Mouse (Mus musculus) CH12.LX (cell line): ENCODE measurements around the gene Yipf1. TPM values are rescaled to one million over a fixed set of nuclear protein-coding genes. Genes with fewer than 3 reads are reported as not detected.

Experiments used
- DNase-seq: peaks from one replicate; pipeline ENCODE4 v3.0.0-alpha.2; 2013; ENCODE audit errors: extremely low read depth
- H3K27ac ChIP-seq: 2 replicates; pipeline ENCODE4 v1.5.1; 2012; ENCODE audit warnings: low read depth, mild to moderate bottlenecking, control low read depth, moderate library complexity; ENCODE audit not compliant: insufficient read depth
- H3K27me3 ChIP-seq: replicated peaks from 2 replicates; pipeline ENCODE3; 2012; ENCODE audit warnings: inconsistent platforms
- H3K36me3 ChIP-seq, 2 experiments: replicated peaks in 1 of 2; 2 replicates each; pipeline versions ENCODE3 to v1.6.1; 2012; ENCODE audit warnings: inconsistent platforms in 1 of 2, low read length in 1 of 2, mild to moderate bottlenecking in 1 of 2, mixed read lengths in 1 of 2, moderate library complexity in 1 of 2; ENCODE audit not compliant: control insufficient read depth in 1 of 2, insufficient read depth in 1 of 2
- H3K4me1 ChIP-seq, 2 experiments: 2 replicates each; pipeline ENCODE4 v1.6.1; 2012; ENCODE audit warnings: inconsistent platforms in 1 of 2, moderate library complexity in 1 of 2; ENCODE audit not compliant: insufficient read depth in 2 of 2, control insufficient read depth in 1 of 2
- H3K4me2 ChIP-seq: 2 replicates; pipeline ENCODE4 v1.6.1; 2012; ENCODE audit warnings: low read depth, mild to moderate bottlenecking, control low read depth; ENCODE audit not compliant: poor library complexity, insufficient read depth, severe bottlenecking
- H3K4me3 ChIP-seq, 3 experiments: fragments of 150-350 bp in 1 of 3; sonication (generic) in 1 of 3; replicated peaks in 1 of 3; 2 replicates each; pipeline versions ENCODE3 to v1.5.1; 2011 to 2012; ENCODE audit warnings: low read depth in 2 of 3, low read length in 2 of 3, mild to moderate bottlenecking in 2 of 3, moderate library complexity in 2 of 3, control low read depth in 1 of 3, improper control_type of control experiment in 1 of 3, inconsistent platforms in 1 of 3, mixed read lengths in 1 of 3; ENCODE audit not compliant: poor library complexity in 1 of 3
- H3K79me2 ChIP-seq: replicated peaks from 2 replicates; pipeline ENCODE4 v1.6.1; 2012; ENCODE audit warnings: mild to moderate bottlenecking, moderate library complexity; ENCODE audit not compliant: control insufficient read depth, poor library complexity, insufficient read depth, severe bottlenecking; ENCODE audit errors: extremely low read depth
- H3K9ac ChIP-seq: 2 replicates; pipeline ENCODE4 v1.6.1; 2012; ENCODE audit warnings: low read depth, mild to moderate bottlenecking, control low read depth, moderate library complexity; ENCODE audit not compliant: insufficient read depth
- H3K9me3 ChIP-seq: replicated peaks from 2 replicates; pipeline ENCODE3; 2012; ENCODE audit warnings: low read length, inconsistent platforms, mixed read lengths
- BHLHE40 ChIP-seq: IDR thresholded peaks from 2 replicates; pipeline ENCODE4 v1.6.1; 2011; ENCODE audit warnings: mild to moderate bottlenecking, low read depth, low read length, improper control_type of control experiment
- CHD2 ChIP-seq: IDR thresholded peaks from 2 replicates; pipeline ENCODE4 v1.6.1; 2011; ENCODE audit warnings: low read length, improper control_type of control experiment
- E2F4 ChIP-seq: IDR thresholded peaks from 2 replicates; pipeline ENCODE4 v1.6.1; 2011; ENCODE audit warnings: low read depth, low read length, improper control_type of control experiment; ENCODE audit not compliant: insufficient replicate concordance
- HCFC1 ChIP-seq: IDR thresholded peaks from 2 replicates; pipeline ENCODE4 v1.6.1; 2012; ENCODE audit warnings: low read depth, mild to moderate bottlenecking, inconsistent platforms, low read length, improper control_type of control experiment
- IRF4 ChIP-seq: IDR thresholded peaks from 2 replicates; pipeline ENCODE4 v1.6.1; 2014; ENCODE audit warnings: low read depth, mild to moderate bottlenecking, inconsistent platforms, low read length, improper control_type of control experiment
- JUN ChIP-seq: IDR thresholded peaks from 2 replicates; pipeline ENCODE4 v1.6.1; 2011; ENCODE audit warnings: low read depth, mild to moderate bottlenecking, low read length, improper control_type of control experiment, moderate library complexity; ENCODE audit not compliant: insufficient read depth
- JUND ChIP-seq: conservative IDR thresholded peaks from 2 replicates; pipeline ENCODE4 v1.6.1; 2011; ENCODE audit warnings: low read depth, low read length, improper control_type of control experiment
- KAT2A ChIP-seq: IDR thresholded peaks from 2 replicates; pipeline ENCODE4 v1.6.1; 2012; ENCODE audit warnings: low read length, improper control_type of control experiment, inconsistent platforms; ENCODE audit not compliant: insufficient replicate concordance
- MAFK ChIP-seq: IDR thresholded peaks from 2 replicates; pipeline ENCODE4 v1.6.1; 2011; ENCODE audit warnings: low read length, improper control_type of control experiment; ENCODE audit not compliant: insufficient replicate concordance
- MAX ChIP-seq: IDR thresholded peaks from 2 replicates; pipeline ENCODE4 v1.6.1; 2011; ENCODE audit warnings: low read length, improper control_type of control experiment
- MAZ ChIP-seq: IDR thresholded peaks from 2 replicates; pipeline ENCODE4 v1.6.1; 2012; ENCODE audit warnings: low read depth, mild to moderate bottlenecking, inconsistent platforms, low read length, improper control_type of control experiment, moderate library complexity
- MEF2A ChIP-seq: IDR thresholded peaks from 2 replicates; pipeline ENCODE4 v1.6.1; 2014; ENCODE audit warnings: low read depth, mild to moderate bottlenecking, inconsistent platforms, low read length, improper control_type of control experiment, borderline replicate concordance
- MXI1 ChIP-seq: IDR thresholded peaks from 2 replicates; pipeline ENCODE4 v1.6.1; 2011; ENCODE audit warnings: mild to moderate bottlenecking, low read depth, low read length, improper control_type of control experiment
- MYC ChIP-seq: IDR thresholded peaks from 2 replicates; pipeline ENCODE4 v1.6.1; 2011; ENCODE audit warnings: low read depth, mild to moderate bottlenecking, improper control_type of control experiment, low read length
- NELFE ChIP-seq: IDR thresholded peaks from 2 replicates; pipeline ENCODE4 v1.6.1; 2011; ENCODE audit warnings: low read depth, low read length, improper control_type of control experiment
- PAX5 ChIP-seq: IDR thresholded peaks from 2 replicates; pipeline ENCODE4 v1.6.1; 2012; ENCODE audit warnings: low read length, inconsistent platforms, mixed read lengths
- RCOR1 ChIP-seq: conservative IDR thresholded peaks from 2 replicates; pipeline ENCODE4 v1.6.1; 2012; ENCODE audit warnings: low read depth, mild to moderate bottlenecking, inconsistent platforms, low read length, improper control_type of control experiment
- SIN3A ChIP-seq: IDR thresholded peaks from 2 replicates; pipeline ENCODE4 v1.6.1; 2012; ENCODE audit warnings: low read length, improper control_type of control experiment, inconsistent platforms
- SMC3 ChIP-seq: IDR thresholded peaks from 2 replicates; pipeline ENCODE4 v1.6.1; 2011; ENCODE audit warnings: low read depth, low read length, improper control_type of control experiment
- TBP ChIP-seq: conservative IDR thresholded peaks from 2 replicates; pipeline ENCODE4 v1.6.1; 2011; ENCODE audit warnings: low read depth, low read length, improper control_type of control experiment
- TCF12 ChIP-seq: IDR thresholded peaks from 2 replicates; pipeline ENCODE4 v1.6.1; 2014; ENCODE audit warnings: low read depth, mild to moderate bottlenecking, inconsistent platforms, low read length, improper control_type of control experiment
- UBTF ChIP-seq: IDR thresholded peaks from 2 replicates; pipeline ENCODE4 v1.6.1; 2012; ENCODE audit warnings: low read depth, mild to moderate bottlenecking, inconsistent platforms, low read length, improper control_type of control experiment, moderate library complexity
- ZC3H11A ChIP-seq: IDR thresholded peaks from 2 replicates; pipeline ENCODE4 v1.6.1; 2012; ENCODE audit warnings: low read depth, mild to moderate bottlenecking, inconsistent platforms, low read length, improper control_type of control experiment
- ZKSCAN1 ChIP-seq: IDR thresholded peaks from 2 replicates; pipeline ENCODE4 v1.6.1; 2012; ENCODE audit warnings: low read depth, inconsistent platforms, low read length, improper control_type of control experiment, borderline replicate concordance
- ZNF384 ChIP-seq: IDR thresholded peaks from 2 replicates; pipeline ENCODE4 v1.6.1; 2012; ENCODE audit warnings: low read depth, low read length, improper control_type of control experiment, inconsistent platforms
- dilution Hi-C: fragments of 300-500 bp; cut with MboI; formaldehyde crosslinking; loops from 2 replicates; pipeline ENCODE4 v1.14.3; 2020; ENCODE audit warnings: low sequenced_read_pairs; ENCODE audit not compliant: extremely low pct_unique_long_range_greater_than_20kb, extremely low pct_ligation_motif_present
- in situ Hi-C: fragments of 300-500 bp; cut with MboI; formaldehyde crosslinking; loops from 3 replicates; pipeline ENCODE4 v1.14.3; 2019; ENCODE audit warnings: low sequenced_read_pairs, low pct_ligation_motif_present, low pct_unique_long_range_greater_than_20kb, mixed read lengths
- polyA plus RNA-seq: library from polyadenylated mRNA; unstranded; fragments of >175 nt; gene quantifications from 2 replicates; pipeline ENCODE4 v1.2.1, GENCODE M21; 2012; ENCODE audit warnings: low read depth; ENCODE audit not compliant: insufficient read length
- total RNA-seq, 2 experiments: library from RNA; depleted of rRNA; stranded (reverse); fragments of 300-350 nt in 1 of 2; fragments of >200 nt in 1 of 2; gene quantifications; 2 replicates each; pipeline ENCODE4 v1.2.3; 2012 to 2014

Gene Yipf1
- total and polyA plus RNA-seq, 3 experiments = 47.2 to 60.5 (median 52.8) TPM

- Histone ChIP-seq H3K4me2 (no peak overlapping the region), H3K27me3 (no peaks in the 10 kb centered on the region), H3K4me3 (no peak overlapping the region), H3K27ac (no peak overlapping the region), H3K79me2 (no peaks in the 10 kb centered on the region), H3K36me3 (peaks cover 28 to 85% of the 10 kb centered on the region in 2 experiments), H3K9me3 (no peaks in the 10 kb centered on the region), H3K9ac (no peak overlapping the region), H3K4me1 (no peaks in the 10 kb centered on the region)
- dilution Hi-C loops (no loop called here), in situ Hi-C loops (no loop called here)
- TF ChIP-seq BHLHE40 = no peak
- TF ChIP-seq IRF4 = no peak
- TF ChIP-seq MYC = no peak
- TF ChIP-seq ZNF384 = no peak
- TF ChIP-seq MAFK = no peak
- TF ChIP-seq ZC3H11A = no peak
- no peak for TF ChIP-seq TBP
- TF ChIP-seq HCFC1 = no peak
- no peak for TF ChIP-seq MAZ
- no peak for TF ChIP-seq PAX5
- TF ChIP-seq MEF2A = no peak
- TF ChIP-seq KAT2A = no peak
- TF ChIP-seq NELFE = no peak
- no peak for TF ChIP-seq MXI1
- TF ChIP-seq RCOR1 = no peak
- no peak for TF ChIP-seq MAX
- no peak for TF ChIP-seq CHD2
- no peak for TF ChIP-seq TCF12
- TF ChIP-seq SMC3 = no peak
- TF ChIP-seq ZKSCAN1 = no peak
- no peak for DNase-seq
Measured at GRCm38 (mm10) chr4:107341354-107341753, 27.2 kb downstream of the Yipf1 start.

- Histone ChIP-seq H3K36me3 (peaks cover 19 to 82% of the 10 kb centered on the region in 2 experiments), H3K27me3 (no peaks in the 10 kb centered on the region), H3K4me1 (peaks cover 0 to 15% of the 10 kb centered on the region in 2 experiments; a peak in 2 of 4 replicates), H3K79me2 (no peaks in the 10 kb centered on the region), H3K9ac (no peak overlapping the region), H3K4me2 (no peak overlapping the region), H3K27ac (no peak overlapping the region), H3K9me3 (no peaks in the 10 kb centered on the region), H3K4me3 (no peak overlapping the region)
- in situ Hi-C loops = loop anchor here (5.0 kb wide), 1 partner anchor 92 kb away; the partner anchor contains the start of genes Hspb11 and Lrrc42
- dilution Hi-C loops = no loop called here
- DNase-seq = no peak
- TF ChIP-seq MXI1 = no peak
- no peak for TF ChIP-seq MAX
- no peak for TF ChIP-seq UBTF
- TF ChIP-seq E2F4 = no peak
- no peak for TF ChIP-seq SIN3A
- no peak for TF ChIP-seq JUN
- no peak for TF ChIP-seq NELFE
- TF ChIP-seq MEF2A = no peak
- no peak for TF ChIP-seq JUND
- TF ChIP-seq TCF12 = no peak
Measured at GRCm38 (mm10) chr4:107344612-107345011, 30.4 kb downstream of the Yipf1 start.
